Mouse (Mus musculus) myocyte (in vitro differentiated cells): ENCODE measurements at regions not wholly inside any gene's neighbourhood (a gene's known extent, or its start where the extent isn't known, plus 50 kb on each side); places are given as distances from the start of the nearest gene placed in this dataset.

Source experiments
- CEBPB ChIP-seq: IDR thresholded peaks from 2 replicates; pipeline ENCODE4 v1.6.1; 2011; ENCODE audit warnings: mild to moderate bottlenecking, moderate library complexity; ENCODE audit not compliant: poor library complexity, insufficient read depth, severe bottlenecking
- E2F4 ChIP-seq: IDR thresholded peaks from one replicate; pipeline ENCODE4 v1.6.1; 2011; ENCODE audit warnings: mild to moderate bottlenecking, control low read depth, moderate library complexity; ENCODE audit not compliant: insufficient read depth
- MAX ChIP-seq: IDR thresholded peaks from one replicate; pipeline ENCODE4 v1.6.1; 2011; ENCODE audit warnings: low read depth, mild to moderate bottlenecking, control low read depth
- MYOD1 ChIP-seq, 3 experiments: IDR thresholded peaks; one replicate each; pipeline ENCODE4 v1.6.1; 2011; ENCODE audit warnings: control low read depth in 2 of 3, low read depth in 2 of 3, mild to moderate bottlenecking in 2 of 3, moderate library complexity in 1 of 3; ENCODE audit not compliant: insufficient read length in 2 of 3, control insufficient read depth in 1 of 3
- MYOG ChIP-seq, 3 experiments: IDR thresholded peaks; one replicate each; pipeline ENCODE4 v1.6.1; 2011; ENCODE audit warnings: control low read depth in 2 of 3, low read depth in 2 of 3, mild to moderate bottlenecking in 2 of 3; ENCODE audit not compliant: insufficient read length in 2 of 3, control insufficient read depth in 1 of 3, insufficient read depth in 1 of 3
- POLR2A ChIP-seq: IDR thresholded peaks from one replicate; pipeline ENCODE4 v1.6.1; 2011; ENCODE audit warnings: low read depth, mild to moderate bottlenecking, control low read depth, moderate library complexity; ENCODE audit not compliant: insufficient read length
- POLR2AphosphoS2 ChIP-seq: IDR thresholded peaks from one replicate; pipeline ENCODE4 v1.6.1; 2011; ENCODE audit warnings: low read depth, control low read depth; ENCODE audit not compliant: insufficient read length
- SRF ChIP-seq: IDR thresholded peaks from one replicate; pipeline ENCODE4 v1.6.1; 2011; ENCODE audit warnings: low read depth; ENCODE audit not compliant: control insufficient read depth, insufficient read length
- TCF12 ChIP-seq: IDR thresholded peaks from one replicate; pipeline ENCODE4 v1.6.1; 2011; ENCODE audit warnings: mild to moderate bottlenecking, control low read depth; ENCODE audit not compliant: poor library complexity, insufficient read depth, severe bottlenecking
- USF1 ChIP-seq: IDR thresholded peaks from one replicate; pipeline ENCODE4 v1.6.1; 2011; ENCODE audit warnings: low read depth, mild to moderate bottlenecking, control low read depth, moderate library complexity

DNA sequence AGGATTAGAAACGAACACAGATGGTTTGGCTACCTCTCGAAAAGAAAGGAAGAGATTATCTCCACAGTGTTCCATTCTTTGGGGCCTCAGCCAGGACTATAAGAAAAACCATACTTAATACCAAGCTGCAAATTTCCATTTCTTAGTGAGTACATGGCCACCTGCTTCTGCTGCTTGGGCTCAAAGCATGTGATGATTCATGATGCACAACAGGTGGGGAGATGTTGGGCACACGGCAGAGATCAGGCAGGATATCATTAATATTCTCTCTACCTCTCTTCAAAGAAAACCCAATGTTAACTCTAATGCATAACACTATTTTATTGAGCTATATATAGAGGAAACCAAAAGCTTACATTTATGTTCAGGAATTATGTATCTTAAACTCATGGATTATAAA is 131.3 kb downstream of the Tmem182 start:
- no peak for TF ChIP-seq USF1
- no peak for TF ChIP-seq MAX
- TF ChIP-seq POLR2A, result no peak
- no peak for TF ChIP-seq E2F4
- TF ChIP-seq POLR2AphosphoS2, result no peak
- TF ChIP-seq MYOD1 (IDR thresholded peaks at IDR 0.05; ENCODE audit: control insufficient read depth in 1 of 3, insufficient read length in 2 of 3, low read depth in 2 of 3), result peak in 2 of 3 experiments; percentile 75 to 81
- peak in 1 of 3 experiments; percentile 20 for TF ChIP-seq MYOG (IDR thresholded peaks at IDR 0.05; ENCODE audit: control insufficient read depth in 1 of 3, insufficient read depth in 1 of 3, insufficient read length in 2 of 3, low read depth in 2 of 3)
- TF ChIP-seq TCF12, result no peak
- TF ChIP-seq SRF, result no peak
- no peak for TF ChIP-seq CEBPB
